Mouse (Mus musculus): ENCODE measurements around the gene Scube1. TPM values are rescaled to one million over a fixed set of nuclear protein-coding genes. Genes with fewer than 3 reads are reported as not detected.
A peak's percentile ranks its signal among the peaks of the same experiment; 100 is the strongest.

Gene Scube1
- polyA plus RNA-seq, 1 experiment from 2014 or later = 4.8 TPM

GRCm38 (mm10) chr15:83626142-83626645 is 98.6 kb downstream of the Scube1 start:
- Histone ChIP-seq H3K4me3 (no peak overlapping the region), H3K9ac (no peak overlapping the region), H3K4me1 (replicated peaks) (no peaks in the 10 kb centered on the region), H3K9me3 (replicated peaks) (0 out of 2 replicates have a peak, but pooled peaks cover 4% of the 10 kb centered on the region), H3K27ac (no peak overlapping the region), H3K36me3 (0 out of 2 replicates have a peak, but pooled peaks cover 4% of the 10 kb centered on the region), H3K4me2 (no peak overlapping the region), H3K27me3 (no peaks in the 10 kb centered on the region)
- no peak for ATAC-seq (replicated peaks; ENCODE audit: insufficient number of reproducible peaks, insufficient read depth, low FRiP score, low read depth)
- WGBS = 90% methylated on average over 2 of the region's 2 CpGs

- 90% methylated on average over 3 of the region's 3 CpGs for WGBS
- Histone ChIP-seq H3K27ac (no peak overlapping the region), H3K27me3 (no peaks in the 10 kb centered on the region), H3K4me1 (replicated peaks) (no peaks in the 10 kb centered on the region), H3K9ac (no peak overlapping the region), H3K36me3 (no peaks in the 10 kb centered on the region), H3K4me2 (no peak overlapping the region), H3K9me3 (replicated peaks) (no peaks in the 10 kb centered on the region), H3K4me3 (no peak overlapping the region)
- no peak for ATAC-seq (replicated peaks; ENCODE audit: insufficient number of reproducible peaks, insufficient read depth, low FRiP score, low read depth)
Observed at GRCm38 (mm10) chr15:83615245-83615644, 109.6 kb downstream of the Scube1 start.

GRCm38 (mm10) chr15:83607115-83607802 is 117.6 kb downstream of the Scube1 start:
- H3K4me1 ChIP-seq (replicated peaks) = peaks cover 12% of the 10 kb centered on the region
- no peak overlapping the region for H3K4me2 ChIP-seq
- H3K27me3 ChIP-seq = no peaks in the 10 kb centered on the region
- ATAC-seq (replicated peaks; ENCODE audit: insufficient number of reproducible peaks, insufficient read depth, low FRiP score, low read depth) = 0 out of 2 replicates have a peak, but pooled peaks have one; percentile 32
- no peaks in the 10 kb centered on the region for H3K9me3 ChIP-seq (replicated peaks)
- no peak overlapping the region for H3K9ac ChIP-seq
- H3K27ac ChIP-seq = no peak overlapping the region
- WGBS = 43% methylated on average over 15 of the region's 15 CpGs
- H3K4me3 ChIP-seq = no peak overlapping the region
- no peaks in the 10 kb centered on the region for H3K36me3 ChIP-seq

- Histone ChIP-seq H3K36me3 (no peaks in the 10 kb centered on the region), H3K27me3 (no peaks in the 10 kb centered on the region), H3K27ac (no peak overlapping the region), H3K4me3 (no peak overlapping the region), H3K9me3 (replicated peaks) (no peaks in the 10 kb centered on the region), H3K4me1 (replicated peaks) (peaks cover 12% of the 10 kb centered on the region), H3K4me2 (no peak overlapping the region), H3K9ac (no peak overlapping the region)
- 84% methylated on average over 8 of the region's 8 CpGs for WGBS
- no peak for ATAC-seq (replicated peaks; ENCODE audit: insufficient number of reproducible peaks, insufficient read depth, low FRiP score, low read depth)
Observed at GRCm38 (mm10) chr15:83606700-83607099, 118.1 kb downstream of the Scube1 start.

GRCm38 (mm10) chr15:83606216-83606615 is 118.6 kb downstream of the Scube1 start:
- Histone ChIP-seq H3K4me3 (no peak overlapping the region), H3K4me1 (replicated peaks) (peaks cover 12% of the 10 kb centered on the region), H3K36me3 (no peaks in the 10 kb centered on the region), H3K9ac (no peak overlapping the region), H3K4me2 (no peak overlapping the region), H3K27me3 (no peaks in the 10 kb centered on the region), H3K27ac (no peak overlapping the region), H3K9me3 (replicated peaks) (no peaks in the 10 kb centered on the region)
- ATAC-seq (replicated peaks; ENCODE audit: insufficient number of reproducible peaks, insufficient read depth, low FRiP score, low read depth) = no peak
- 62% methylated on average over 11 of the region's 11 CpGs for WGBS

GRCm38 (mm10) chr15:83603426-83603825 is 121.4 kb downstream of the Scube1 start:
- Histone ChIP-seq H3K4me2 (no peak overlapping the region), H3K27ac (no peak overlapping the region), H3K4me3 (no peak overlapping the region), H3K9me3 (replicated peaks) (no peaks in the 10 kb centered on the region), H3K4me1 (replicated peaks) (peaks cover 12% of the 10 kb centered on the region), H3K36me3 (no peaks in the 10 kb centered on the region), H3K9ac (no peak overlapping the region), H3K27me3 (no peaks in the 10 kb centered on the region)
- WGBS = 95% methylated on average over 7 of the region's 7 CpGs
- no peak for ATAC-seq (replicated peaks; ENCODE audit: insufficient number of reproducible peaks, insufficient read depth, low FRiP score, low read depth)

- Histone ChIP-seq H3K36me3 (no peaks in the 10 kb centered on the region), H3K27ac (peak overlapping the region; percentile 56), H3K9me3 (replicated peaks) (no peaks in the 10 kb centered on the region), H3K27me3 (no peaks in the 10 kb centered on the region), H3K4me2 (no peak overlapping the region), H3K4me1 (replicated peaks) (peaks cover 12% of the 10 kb centered on the region), H3K9ac (no peak overlapping the region), H3K4me3 (no peak overlapping the region)
- no peak for ATAC-seq (replicated peaks; ENCODE audit: insufficient number of reproducible peaks, insufficient read depth, low FRiP score, low read depth)
- WGBS = 88% methylated on average over 1 of the region's 1 CpGs
Observed at GRCm38 (mm10) chr15:83603046-83603396, 121.8 kb downstream of the Scube1 start.

- Histone ChIP-seq H3K27ac (peak overlapping the region; percentile 56), H3K4me2 (no peak overlapping the region), H3K36me3 (no peaks in the 10 kb centered on the region), H3K4me1 (replicated peaks) (peaks cover 12% of the 10 kb centered on the region), H3K4me3 (no peak overlapping the region), H3K9me3 (replicated peaks) (no peaks in the 10 kb centered on the region), H3K9ac (no peak overlapping the region), H3K27me3 (no peaks in the 10 kb centered on the region)
- ATAC-seq (replicated peaks; ENCODE audit: insufficient number of reproducible peaks, insufficient read depth, low FRiP score, low read depth) = no peak
- 66% methylated on average over 13 of the region's 13 CpGs for WGBS
Observed at GRCm38 (mm10) chr15:83602372-83603045, 122.3 kb downstream of the Scube1 start.

GRCm38 (mm10) chr15:83601185-83601584 is 123.6 kb downstream of the Scube1 start:
- H3K4me2 ChIP-seq = no peak overlapping the region
- 61% methylated on average over 4 of the region's 4 CpGs for WGBS
- H3K9ac ChIP-seq = no peak overlapping the region
- peaks cover 3% of the 10 kb centered on the region for H3K4me1 ChIP-seq (replicated peaks)
- H3K4me3 ChIP-seq = no peak overlapping the region
- no peaks in the 10 kb centered on the region for H3K36me3 ChIP-seq
- H3K27ac ChIP-seq = no peak overlapping the region
- H3K27me3 ChIP-seq = no peaks in the 10 kb centered on the region
- no peaks in the 10 kb centered on the region for H3K9me3 ChIP-seq (replicated peaks)
- no peak for ATAC-seq (replicated peaks; ENCODE audit: insufficient number of reproducible peaks, insufficient read depth, low FRiP score, low read depth)

- WGBS = 85% methylated on average over 4 of the region's 4 CpGs
- Histone ChIP-seq H3K4me2 (no peak overlapping the region), H3K9me3 (replicated peaks) (no peaks in the 10 kb centered on the region), H3K27ac (no peak overlapping the region), H3K9ac (no peak overlapping the region), H3K27me3 (no peaks in the 10 kb centered on the region), H3K36me3 (no peaks in the 10 kb centered on the region), H3K4me3 (no peak overlapping the region), H3K4me1 (replicated peaks) (peaks cover 21% of the 10 kb centered on the region)
- no peak for ATAC-seq (replicated peaks; ENCODE audit: insufficient number of reproducible peaks, insufficient read depth, low FRiP score, low read depth)
Observed at GRCm38 (mm10) chr15:83596833-83597232, 128.0 kb downstream of the Scube1 start.

- Histone ChIP-seq H3K36me3 (no peaks in the 10 kb centered on the region), H3K27me3 (no peaks in the 10 kb centered on the region), H3K4me3 (peak overlapping the region; percentile 87), H3K27ac (0 out of 2 replicates have a peak overlapping the region, but pooled peaks have one; percentile 18), H3K4me2 (peak overlapping the region; percentile 73), H3K9me3 (replicated peaks) (no peaks in the 10 kb centered on the region), H3K4me1 (replicated peaks) (peaks cover 21% of the 10 kb centered on the region), H3K9ac (peak overlapping the region; percentile 51)
- WGBS = 33% methylated on average over 7 of the region's 7 CpGs
- ATAC-seq (replicated peaks; ENCODE audit: insufficient number of reproducible peaks, insufficient read depth, low FRiP score, low read depth) = no peak
Observed at GRCm38 (mm10) chr15:83595364-83595711, 129.5 kb downstream of the Scube1 start.
